Mouse (Mus musculus) neural tube, embryonic 11.5 days (tissue): ENCODE results near the gene Notch3. TPM values are rescaled to one million over a fixed set of nuclear protein-coding genes. Genes with fewer than 3 reads are reported as not detected.

Experiments used
- ATAC-seq: fragments of 200-750 bp; cut with Nextera tagmentation; 2 replicates; pipeline ENCODE4 v1.8.0; 2017; ENCODE audit warnings: moderate number of reproducible peaks, mild to moderate bottlenecking, moderate TSS enrichment, moderate library complexity; ENCODE audit not compliant: insufficient read depth, low FRiP score, low TSS enrichment
- DNase-seq: peaks from one replicate; pipeline ENCODE4 v3.0.0-alpha.2; 2015; ENCODE audit warnings: low spot score
- H3K27ac ChIP-seq: fragments of 300-500 bp; sonication (generic); 2 replicates; pipeline ENCODE4 v1.5.1; 2014; ENCODE audit warnings: low read depth, mild to moderate bottlenecking, low read length
- H3K27me3 ChIP-seq: fragments of 300-500 bp; sonication (generic); 2 replicates; pipeline ENCODE4 v1.6.1; 2014; ENCODE audit warnings: mild to moderate bottlenecking, low read length, mixed read lengths; ENCODE audit not compliant: control insufficient read depth, insufficient read depth
- H3K36me3 ChIP-seq: fragments of 300-500 bp; sonication (generic); 2 replicates; pipeline ENCODE4 v1.6.1; 2014; ENCODE audit warnings: mild to moderate bottlenecking, low read length, moderate library complexity, mixed read lengths; ENCODE audit not compliant: control insufficient read depth, insufficient read depth
- H3K4me1 ChIP-seq: fragments of 300-500 bp; sonication (generic); 2 replicates; pipeline ENCODE4 v1.6.1; 2014; ENCODE audit warnings: low read length, mixed read lengths; ENCODE audit not compliant: control insufficient read depth, insufficient read depth
- H3K4me2 ChIP-seq: fragments of 300-500 bp; sonication (generic); 2 replicates; pipeline ENCODE4 v1.6.1; 2014; ENCODE audit warnings: low read depth, mild to moderate bottlenecking, moderate library complexity
- H3K4me3 ChIP-seq: fragments of 300-500 bp; sonication (generic); 2 replicates; pipeline ENCODE4 v1.5.1; 2014; ENCODE audit warnings: low read depth, low read length
- H3K9ac ChIP-seq: fragments of 300-500 bp; sonication (generic); 2 replicates; pipeline ENCODE4 v1.6.1; 2014; ENCODE audit warnings: mild to moderate bottlenecking, low read length
- H3K9me3 ChIP-seq: fragments of 300-500 bp; sonication (generic); 2 replicates; pipeline ENCODE4 v1.6.1; 2016; ENCODE audit warnings: low read length; ENCODE audit not compliant: control insufficient read depth
- WGBS: fragments of 180-500 bp; shearing (Covaris S2); extraction: QIAGEN DNeasy Blood & Tissue Kit; methylation state at CpG from one replicate; pipeline ENCODE4 v1.1.7; 2014; 5-methylcytosine and 5-hydroxymethylcytosine counted together
- polyA plus RNA-seq: library from polyadenylated mRNA; unstranded; fragments of >200 nt; fragmentation: Nextera tagmentation; extraction: Ambion mirVana; gene quantifications from 2 replicates; pipeline ENCODE4 v1.2.1, GENCODE M21; 2014

Notch3 gene
- polyA plus RNA-seq, 1 experiment from 2014 or later, result 19.1 TPM

DNA sequence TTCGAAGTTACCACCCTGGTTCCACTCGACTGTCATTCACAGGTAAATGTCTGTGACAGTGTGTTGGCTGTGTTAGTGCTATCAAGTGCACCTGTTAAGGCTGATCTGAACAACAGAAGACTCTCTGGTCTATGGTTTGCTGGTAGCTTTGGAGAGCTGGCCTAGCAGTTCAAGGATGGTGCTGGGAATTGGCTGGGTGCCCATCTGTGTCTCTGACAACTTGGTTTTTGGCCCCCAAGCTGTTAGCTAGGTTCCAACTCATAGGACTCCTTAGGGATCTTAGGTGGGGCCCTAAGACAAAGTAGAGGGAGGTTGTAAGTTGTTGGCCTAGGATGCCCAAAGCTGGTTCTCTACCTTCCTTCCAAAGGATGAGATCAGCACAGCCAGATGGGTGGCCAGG lies 33.1 kb upstream of the Notch3 start:
- Histone ChIP-seq H3K9me3 (no peaks in the 10 kb centered on the region), H3K27me3 (no peaks in the 10 kb centered on the region), H3K4me2 (no peak overlapping the region), H3K4me3 (no peak overlapping the region), H3K4me1 (no peaks in the 10 kb centered on the region), H3K9ac (no peak overlapping the region), H3K36me3 (peaks cover 44% of the 10 kb centered on the region), H3K27ac (no peak overlapping the region)
- no peak for DNase-seq
- ATAC-seq, result no peak
- 94% methylated on average over 2 of the region's 2 CpGs for WGBS

GRCm38 (mm10) chr17:32197156-32197555 lies 30.5 kb upstream of the Notch3 start:
- 94% methylated on average over 14 of the region's 14 CpGs for WGBS
- Histone ChIP-seq H3K36me3 (peaks cover 31% of the 10 kb centered on the region), H3K27ac (no peak overlapping the region)

GRCm38 (mm10) chr17:32195725-32196124 lies 29.1 kb upstream of the Notch3 start:
- Histone ChIP-seq H3K9ac (no peak overlapping the region), H3K27me3 (no peaks in the 10 kb centered on the region), H3K27ac (no peak overlapping the region), H3K4me3 (no peak overlapping the region), H3K4me2 (no peak overlapping the region), H3K9me3 (no peaks in the 10 kb centered on the region), H3K36me3 (peaks cover 26% of the 10 kb centered on the region), H3K4me1 (no peaks in the 10 kb centered on the region)
- WGBS, result 96% methylated on average over 5 of the region's 5 CpGs
- DNase-seq (no peak), ATAC-seq (no peak)

More at GRCm38 (mm10) chr17:32197156-32197555, 30.5 kb upstream of the Notch3 start:
- no peaks in the 10 kb centered on the region for H3K4me1 ChIP-seq
- H3K4me2 ChIP-seq, result no peak overlapping the region
- H3K9me3 ChIP-seq, result no peaks in the 10 kb centered on the region
- ATAC-seq, result no peak
- H3K4me3 ChIP-seq, result no peak overlapping the region
- H3K9ac ChIP-seq, result no peak overlapping the region
- no peak for DNase-seq
- no peaks in the 10 kb centered on the region for H3K27me3 ChIP-seq

DNA sequence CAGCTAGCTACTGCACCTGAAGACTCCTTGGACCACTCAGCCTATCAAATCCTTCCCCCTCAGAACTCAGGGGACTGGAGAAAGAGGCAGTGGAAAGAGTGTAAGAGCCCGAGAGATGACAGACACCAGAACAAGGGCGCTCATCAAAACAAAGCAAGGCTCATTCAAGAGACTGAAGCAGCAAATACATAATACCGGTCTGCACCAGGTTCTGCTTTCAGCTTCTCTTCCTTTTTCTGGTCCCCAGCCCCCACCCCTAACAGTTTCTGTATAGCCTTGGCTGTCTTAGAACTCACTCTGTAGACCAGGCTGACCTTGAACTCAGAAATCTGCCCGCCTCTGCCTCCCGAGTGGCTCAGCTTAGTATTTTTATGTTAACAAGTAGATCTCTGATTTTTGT lies 26.4 kb upstream of the Notch3 start:
- Histone ChIP-seq H3K4me3 (no peak overlapping the region), H3K27me3 (peaks cover 11% of the 10 kb centered on the region), H3K4me1 (0 out of 2 replicates have a peak, but pooled peaks cover 2% of the 10 kb centered on the region), H3K9me3 (no peaks in the 10 kb centered on the region), H3K27ac (no peak overlapping the region), H3K9ac (no peak overlapping the region), H3K4me2 (no peak overlapping the region), H3K36me3 (peaks cover 13% of the 10 kb centered on the region)
- 83% methylated on average over 5 of the region's 5 CpGs for WGBS
- no peak for DNase-seq
- ATAC-seq, result no peak

GRCm38 (mm10) chr17:32189850-32190249 lies 23.2 kb upstream of the Notch3 start:
- WGBS, result 13% methylated on average over 5 of the region's 5 CpGs

GRCm38 (mm10) chr17:32188863-32189636 lies 22.4 kb upstream of the Notch3 start, which contains the start of gene Ephx3:
Ephx3 (minus strand) TSS chr17:32189549.
- H3K27ac ChIP-seq, result no peak within 1 kb of the TSS
- H3K9me3 ChIP-seq, result no peaks in the 10 kb centered on the region
- H3K4me1 ChIP-seq, result 0 out of 2 replicates have a peak, but pooled peaks cover 2% of the 10 kb centered on the region
- H3K9ac ChIP-seq, result peak within 1 kb of the TSS; percentile 26; the same call in 1 of the 2 replicates
- WGBS, result 6% methylated on average over 42 of the region's 42 CpGs
- H3K36me3 ChIP-seq, result no peaks in the 10 kb centered on the region
- H3K4me3 ChIP-seq, result peak within 1 kb of the TSS; percentile 25
- DNase-seq (no peak), ATAC-seq (no peak; the same call in 1 of the 2 replicates)
- H3K27me3 ChIP-seq, result peaks cover 11% of the 10 kb centered on the region
- peak within 1 kb of the TSS; percentile 57 for H3K4me2 ChIP-seq

More at GRCm38 (mm10) chr17:32189850-32190249, 23.2 kb upstream of the Notch3 start:
- Histone ChIP-seq H3K9me3 (no peaks in the 10 kb centered on the region), H3K27me3 (peaks cover 11% of the 10 kb centered on the region), H3K27ac (no peak overlapping the region), H3K4me1 (0 out of 2 replicates have a peak, but pooled peaks cover 2% of the 10 kb centered on the region), H3K9ac (no peak overlapping the region), H3K36me3 (no peaks in the 10 kb centered on the region), H3K4me2 (no peak overlapping the region; the same call in 1 of the 2 replicates), H3K4me3 (no peak overlapping the region; the same call in 1 of the 2 replicates)
- DNase-seq (no peak), ATAC-seq (no peak)

- H3K27ac ChIP-seq, result no peak overlapping the region
- WGBS, result 22% methylated on average over 8 of the region's 8 CpGs
Observed at GRCm38 (mm10) chr17:32183017-32183416, 16.4 kb upstream of the Notch3 start.

DNA sequence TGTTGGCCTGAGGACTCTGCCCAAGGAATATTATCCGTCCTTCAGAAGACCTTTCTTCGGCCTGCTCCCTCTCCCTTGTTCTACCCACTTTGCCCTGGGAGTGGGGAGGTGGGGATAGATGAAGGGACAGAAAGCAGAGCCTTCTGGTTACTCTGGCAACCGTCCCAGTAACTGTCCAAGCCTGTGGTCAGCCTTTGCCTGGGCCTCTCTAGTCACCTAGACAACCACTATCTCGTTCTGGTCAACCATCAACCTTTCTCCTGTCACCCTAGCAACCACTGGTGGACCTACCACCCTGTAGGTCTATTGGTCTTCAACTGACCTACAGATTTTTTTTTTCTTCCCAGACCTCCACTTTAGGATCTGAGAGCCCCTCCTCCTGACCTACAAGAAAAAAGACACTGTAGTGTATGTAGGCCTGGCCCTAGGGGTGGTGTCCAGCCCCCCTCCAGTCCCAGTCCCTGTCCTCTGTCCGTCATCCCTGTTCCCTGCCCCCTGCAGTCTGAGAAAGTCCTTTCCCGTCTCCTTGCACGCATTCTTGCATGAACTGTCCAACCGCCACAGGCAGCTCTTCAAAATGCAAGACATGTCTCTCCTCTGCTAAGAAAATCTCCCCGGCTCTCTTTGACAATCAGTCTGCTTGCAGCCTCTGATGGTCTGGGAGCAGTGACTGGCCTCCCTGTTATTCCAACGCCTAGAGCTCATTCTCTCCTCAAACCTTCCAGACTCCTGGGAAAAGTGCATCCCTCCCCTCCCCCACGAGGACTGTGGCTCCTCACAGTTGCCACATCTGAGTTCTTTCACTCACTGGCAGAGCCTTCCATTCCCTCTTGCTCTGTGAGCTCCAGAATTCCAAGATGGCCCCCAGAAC lies 13.2 kb upstream of the Notch3 start:
- Histone ChIP-seq H3K4me2 (no peak overlapping the region), H3K4me3 (no peak overlapping the region), H3K9ac (no peak overlapping the region), H3K27ac (peak overlapping the region; percentile 47), H3K27me3 (no peaks in the 10 kb centered on the region), H3K36me3 (no peaks in the 10 kb centered on the region), H3K4me1 (peaks cover 10% of the 10 kb centered on the region; the same call in 1 of the 2 replicates), H3K9me3 (no peaks in the 10 kb centered on the region)
- WGBS, result 41% methylated on average over 11 of the region's 11 CpGs
- DNase-seq, result peak; percentile 66
- ATAC-seq, result peak; percentile 58

More at GRCm38 (mm10) chr17:32183017-32183416, 16.4 kb upstream of the Notch3 start:
- Histone ChIP-seq H3K4me2 (no peak overlapping the region), H3K27me3 (no peaks in the 10 kb centered on the region), H3K9me3 (no peaks in the 10 kb centered on the region), H3K9ac (no peak overlapping the region), H3K36me3 (no peaks in the 10 kb centered on the region), H3K4me1 (peaks cover 10% of the 10 kb centered on the region; the same call in 1 of the 2 replicates), H3K4me3 (no peak overlapping the region)
- no peak for DNase-seq
- ATAC-seq, result no peak
